Mouse (Mus musculus) adrenal gland, adult 2 months (tissue): Measurements from ENCODE around the gene Serpina5. TPM values are rescaled to one million over a fixed set of nuclear protein-coding genes. Genes with fewer than 3 reads are reported as not detected.
"Not testable (repeated sequence)": the region's sequence is repeated elsewhere in the genome, so short reads cannot be mapped to it uniquely, and the experiment has no call there.

Source experiments
- DNase-seq: peaks from one replicate; pipeline ENCODE4 v3.0.0; 2021
- long read RNA-seq: library from polyadenylated mRNA; stranded (forward); transcript quantifications from one replicate; pipeline ENCODE4 v2.0.0, GENCODE M21; 2021
- polyA plus RNA-seq: library from polyadenylated mRNA; depleted of rRNA; stranded (reverse); fragments of >200 nt; gene quantifications from 2 replicates; pipeline ENCODE4 v1.2.3, GENCODE M21; 2012; rRNA removed
- total RNA-seq, 2 experiments: library from RNA; stranded (reverse); gene quantifications; 2 replicates each; pipeline ENCODE4 v1.2.3; 2021

The Serpina5 gene
- total RNA-seq = under 1 TPM in 1 of 2 experiments, not detected in 1; 0.75 TPM
- polyA plus RNA-seq = not detected in 2 replicates
- long read RNA-seq = 0 reads

DNA sequence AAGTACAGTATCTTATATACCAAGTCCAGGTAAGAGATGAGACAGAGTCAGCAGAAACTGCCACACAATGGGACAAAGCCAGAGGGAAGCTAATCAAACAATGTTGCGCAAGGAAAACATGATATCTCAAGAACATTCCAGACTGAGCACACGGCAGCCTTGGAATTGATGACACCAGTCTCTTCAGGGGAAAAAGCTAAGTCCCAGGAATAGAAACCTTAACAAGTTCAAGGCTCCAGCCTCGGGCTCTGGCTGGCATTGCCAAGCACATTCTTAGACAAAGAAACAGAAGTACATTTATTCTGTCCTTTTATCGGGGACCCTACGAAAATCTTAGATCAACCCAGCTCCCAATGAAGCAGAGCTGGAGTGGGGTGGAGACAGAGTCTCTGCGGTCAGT, at the start of gene Serpina5:
Gene Serpina5 (plus strand): TSS at position 346 of the 400 bp plus-strand sequence.
- peak; percentile 11 for DNase-seq

DNA sequence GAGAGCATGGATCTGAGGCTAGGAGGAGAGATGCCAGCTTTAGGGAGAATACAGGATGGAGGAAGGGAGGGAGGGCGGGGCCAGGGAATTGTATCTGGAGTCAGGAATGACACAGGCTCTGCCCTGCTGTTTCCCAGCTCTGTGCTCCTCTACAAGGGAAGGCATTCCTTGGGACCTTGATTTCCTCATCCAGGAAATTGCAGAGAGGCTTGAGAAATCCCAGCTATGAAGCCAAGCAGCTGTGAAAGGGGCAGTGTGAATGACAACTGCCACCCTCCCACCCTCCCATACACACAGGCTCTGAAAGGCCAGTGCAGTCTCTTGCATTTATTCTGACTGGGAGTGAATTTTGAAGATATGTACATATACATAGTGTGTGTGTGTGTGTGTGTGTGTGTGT, 46.9 kb upstream of the Serpina5 start:
- no peak for DNase-seq

DNA sequence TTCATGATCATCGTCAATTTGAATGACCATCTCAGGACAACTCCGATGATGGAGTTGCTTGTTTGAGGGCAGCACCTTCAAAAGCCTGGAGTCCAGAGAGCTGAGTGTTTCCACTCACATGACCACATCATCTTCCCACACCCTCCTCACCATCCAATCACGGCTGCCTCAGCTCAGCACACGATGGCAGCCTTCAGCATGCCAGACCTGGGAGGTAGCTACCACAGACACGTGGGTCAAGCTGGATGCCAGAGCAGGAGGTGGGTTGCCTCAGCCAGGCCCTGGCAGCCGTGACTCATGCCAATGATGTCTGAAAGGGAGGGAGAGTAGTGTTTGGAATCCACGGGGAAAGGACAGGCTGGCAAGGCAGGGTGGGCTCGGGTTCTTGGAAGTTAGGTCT, 45.2 kb upstream of the Serpina5 start:
- no peak for DNase-seq

DNA sequence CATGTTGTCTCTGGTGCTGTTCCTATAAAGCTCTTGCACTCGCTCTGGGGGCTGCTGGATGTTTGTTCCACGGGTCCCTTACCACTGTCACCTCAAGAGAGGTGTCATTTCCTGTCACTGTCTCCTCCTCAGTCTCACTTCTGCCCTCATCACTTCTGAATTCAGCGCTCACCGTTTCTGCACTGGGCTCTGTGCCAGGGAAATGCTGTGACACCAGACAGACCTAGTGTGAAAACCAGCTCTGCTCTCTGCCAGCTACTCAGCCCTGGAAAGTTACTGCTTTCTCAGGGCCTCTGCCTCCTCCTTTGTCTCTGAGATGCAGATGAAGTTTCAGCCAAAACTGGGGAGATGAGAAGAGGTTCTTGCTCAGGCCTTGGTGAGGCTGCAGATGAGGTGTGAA, 43.9 kb upstream of the Serpina5 start:
- no peak for DNase-seq

DNA sequence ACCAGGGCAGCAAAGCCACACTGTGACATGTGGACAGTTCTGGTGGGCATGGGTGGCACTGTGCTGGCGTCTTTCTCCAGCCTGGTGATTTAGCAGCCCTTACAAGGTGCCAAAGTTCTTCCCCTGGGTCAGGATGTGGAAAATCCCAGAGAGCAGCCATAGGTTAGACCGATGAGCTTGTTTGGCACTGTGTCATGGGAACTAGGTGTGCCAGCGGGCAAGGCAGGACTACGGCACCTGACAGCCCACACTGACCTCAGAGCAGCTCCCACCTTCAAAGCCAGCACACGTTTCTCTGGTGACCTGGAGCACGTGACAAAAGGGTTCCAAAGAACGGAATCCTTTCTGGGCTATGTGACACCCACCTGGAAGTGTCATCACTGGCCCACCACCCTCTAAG, 43.4 kb upstream of the Serpina5 start:
- DNase-seq = no peak

DNA sequence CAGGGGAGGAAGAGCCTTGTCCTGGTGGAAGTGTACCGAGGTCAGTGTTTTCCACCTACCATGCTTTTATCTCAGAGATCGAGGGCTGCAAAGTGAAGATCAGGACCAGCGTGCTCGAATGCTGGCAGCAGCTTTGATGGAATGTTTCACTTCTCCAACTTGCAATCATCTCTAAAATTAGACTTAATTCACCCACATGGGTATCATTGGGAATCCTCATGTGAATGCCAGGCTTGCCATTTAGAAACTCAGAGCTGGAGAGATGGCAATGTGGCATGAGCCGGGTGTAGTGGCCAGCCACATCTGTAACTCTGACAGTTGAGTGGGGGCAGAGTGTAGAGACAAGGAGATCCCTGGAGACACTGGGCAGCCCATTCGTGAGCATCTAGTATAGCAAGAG, 40.8 kb upstream of the Serpina5 start:
- no peak for DNase-seq

DNA sequence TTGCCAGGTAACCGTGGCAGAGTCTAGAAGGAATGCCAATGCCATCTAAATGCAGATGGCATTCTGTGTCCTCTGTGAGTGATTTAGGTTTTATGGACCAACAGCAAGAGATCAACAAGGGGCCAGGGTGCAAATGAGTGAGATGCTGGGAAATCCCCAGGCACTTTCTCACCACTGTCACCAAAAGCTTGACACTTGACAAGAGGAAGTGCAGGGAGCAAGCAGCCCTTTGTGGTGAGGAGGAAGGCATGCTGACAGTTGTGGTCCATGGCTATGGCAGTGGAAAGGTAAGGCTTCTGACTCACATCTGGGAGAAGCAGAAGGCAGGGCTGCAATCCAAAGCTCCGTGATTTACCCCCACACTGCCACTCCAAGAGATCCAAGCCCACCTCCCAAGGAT, 39.1 kb upstream of the Serpina5 start:
- DNase-seq = no peak

DNA sequence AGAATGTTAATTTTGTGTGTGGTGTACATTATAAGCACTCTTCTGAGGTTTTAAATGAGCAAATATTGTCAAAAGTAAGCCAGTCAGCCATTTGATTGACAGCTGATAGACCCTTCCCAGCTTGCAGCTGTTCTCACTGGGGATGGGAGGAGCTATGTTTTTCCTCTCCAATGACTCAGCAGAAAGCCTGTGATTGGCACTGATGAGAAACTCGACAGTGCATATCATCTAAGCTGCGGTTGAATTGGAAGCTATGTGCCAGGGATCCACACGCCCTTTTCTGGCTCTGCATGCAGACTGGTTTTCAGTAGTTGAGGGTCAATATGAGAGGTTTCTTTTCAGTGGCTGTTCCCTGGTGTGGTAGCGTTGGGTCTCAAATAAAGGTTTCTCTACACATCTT, 36.4 kb upstream of the Serpina5 start:
- DNase-seq = no peak

DNA sequence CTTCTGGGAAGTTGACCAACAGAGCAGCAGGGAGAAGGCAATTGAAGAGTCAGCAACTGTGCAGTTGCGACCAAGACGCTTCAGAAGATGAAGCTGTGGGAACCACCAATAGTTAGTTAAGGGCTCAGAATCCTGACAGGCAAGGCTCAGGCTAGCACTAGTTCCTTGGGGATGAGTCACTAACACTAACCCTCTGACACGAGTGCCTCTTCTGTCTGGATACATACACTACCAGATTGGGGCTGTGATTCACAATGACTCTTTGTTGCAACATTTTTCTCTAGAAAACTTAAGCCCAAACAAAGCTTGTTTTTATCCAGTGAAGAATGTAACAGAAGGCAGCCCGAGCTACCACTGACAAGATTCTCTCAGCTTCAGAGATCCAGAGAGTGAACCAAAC, 35.9 kb upstream of the Serpina5 start:
- peak; percentile 32 for DNase-seq

DNA sequence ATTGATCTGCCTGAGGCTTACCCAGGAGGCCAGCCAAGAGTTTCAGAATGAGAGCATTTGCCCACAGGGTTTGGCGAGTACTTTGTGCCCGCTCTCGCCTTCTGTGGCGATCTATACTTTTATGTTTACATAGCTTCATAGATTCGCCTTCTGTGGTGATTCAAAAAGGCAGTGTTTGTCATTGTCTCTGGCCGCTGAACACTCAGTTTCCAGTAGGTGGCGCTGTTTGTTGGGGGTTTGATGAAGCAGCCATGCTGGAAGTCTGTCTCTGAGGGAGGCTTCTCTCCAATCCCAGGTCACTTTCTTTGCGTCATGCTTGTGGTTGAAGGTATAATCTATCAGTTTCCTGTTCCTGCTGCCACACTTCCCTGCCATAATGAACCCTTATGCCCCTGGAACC, 34.7 kb upstream of the Serpina5 start:
- peak; percentile 72 for DNase-seq

DNA sequence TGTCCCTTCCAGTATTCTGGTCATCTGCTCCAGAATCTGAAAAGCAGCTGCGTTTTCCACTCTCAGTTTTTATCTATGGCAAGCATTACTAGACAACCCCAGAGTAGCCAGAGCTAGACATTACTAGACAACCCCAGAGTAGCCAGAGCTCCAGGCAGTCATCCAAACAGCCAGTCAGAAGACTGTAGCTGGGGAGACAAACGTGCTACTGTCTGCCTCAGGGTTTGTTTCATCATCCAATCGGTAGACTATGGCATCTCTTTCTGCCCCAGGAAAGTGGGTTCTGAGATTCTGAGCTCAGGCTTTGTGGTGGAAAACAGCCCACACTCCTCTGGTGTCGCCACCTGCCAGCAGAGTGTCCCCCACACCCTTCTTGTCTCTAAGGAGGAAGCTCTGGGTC, 33.4 kb upstream of the Serpina5 start:
- peak; percentile 78 for DNase-seq

DNA sequence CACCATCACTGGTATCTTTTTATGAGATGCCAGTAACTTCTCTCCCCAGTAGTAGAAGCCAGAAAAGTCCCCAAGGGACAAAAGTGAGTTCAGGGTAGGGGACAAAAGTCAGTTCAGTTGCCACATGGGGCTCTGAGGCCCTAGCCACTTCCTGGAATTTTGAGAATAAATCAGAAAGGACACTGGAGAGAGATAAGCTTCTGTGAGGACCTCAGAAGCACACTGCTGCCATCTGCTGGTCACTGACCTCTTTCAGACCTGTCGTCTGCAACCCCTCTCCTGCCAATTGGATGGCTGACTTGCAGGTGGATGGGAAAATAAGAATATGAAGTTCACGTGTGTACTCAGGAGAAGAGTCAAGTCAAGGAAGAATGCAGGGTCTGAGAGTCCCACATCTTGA, 31.3 kb upstream of the Serpina5 start:
- DNase-seq = peak; percentile 74

DNA sequence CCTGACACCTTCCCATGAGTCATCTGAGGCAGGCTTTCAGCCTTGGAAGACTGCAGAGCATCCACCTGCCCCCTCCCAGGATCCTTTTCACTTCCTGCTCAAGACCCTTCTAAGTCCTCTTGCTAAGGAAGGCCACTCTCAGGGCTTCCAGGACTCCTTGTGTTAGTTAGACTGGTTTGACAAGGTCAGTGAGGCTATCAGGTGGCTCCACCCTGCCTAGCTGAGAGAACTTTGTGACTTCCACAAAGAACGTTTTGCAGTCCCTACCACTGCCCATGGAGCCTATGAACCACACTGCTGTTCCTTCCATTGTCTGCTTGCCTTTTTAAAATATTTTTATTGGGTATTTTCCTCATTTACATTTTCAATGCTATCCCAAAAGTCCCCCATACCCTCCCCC, 29.2 kb upstream of the Serpina5 start:
- no peak for DNase-seq

DNA sequence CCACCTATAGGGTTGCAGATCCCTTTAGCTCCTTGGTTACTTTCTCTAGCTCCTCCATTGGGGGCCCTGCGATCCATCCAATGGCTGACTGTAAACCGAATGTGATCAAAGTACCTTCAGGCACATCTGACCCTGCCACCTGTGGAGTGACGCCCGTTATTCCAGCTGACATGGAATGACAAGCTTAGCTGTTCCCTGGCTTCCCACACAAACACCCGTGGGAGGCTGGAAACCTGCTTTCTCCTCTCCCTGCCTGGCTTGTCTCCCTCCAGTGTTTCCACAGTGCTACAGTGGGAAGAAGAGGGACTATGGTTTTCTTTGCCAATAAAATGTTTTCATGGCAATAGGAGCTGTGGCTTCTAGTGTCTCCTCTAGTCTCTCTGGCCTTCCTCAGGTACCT, 28.6 kb upstream of the Serpina5 start:
- DNase-seq = no peak

DNA sequence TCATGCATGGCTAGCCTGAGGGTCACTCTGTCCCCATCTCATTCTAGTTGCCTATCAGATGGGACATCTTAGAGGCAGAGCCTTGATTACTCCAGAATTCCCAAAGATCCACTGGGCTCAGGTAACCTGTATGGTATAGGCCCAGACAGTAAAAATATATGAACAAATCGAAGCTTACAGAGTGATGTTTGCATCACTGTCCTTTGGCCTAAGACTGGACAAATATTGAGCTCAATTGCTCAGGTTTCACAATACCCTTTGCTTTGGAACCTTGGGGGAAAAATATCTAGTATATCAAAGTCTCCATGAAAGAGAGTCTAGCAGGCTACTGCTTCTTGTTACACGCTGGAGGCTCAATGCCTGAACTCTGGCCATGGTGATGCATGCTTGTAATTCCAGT, 10.8 kb upstream of the Serpina5 start:
- no peak for DNase-seq

DNA sequence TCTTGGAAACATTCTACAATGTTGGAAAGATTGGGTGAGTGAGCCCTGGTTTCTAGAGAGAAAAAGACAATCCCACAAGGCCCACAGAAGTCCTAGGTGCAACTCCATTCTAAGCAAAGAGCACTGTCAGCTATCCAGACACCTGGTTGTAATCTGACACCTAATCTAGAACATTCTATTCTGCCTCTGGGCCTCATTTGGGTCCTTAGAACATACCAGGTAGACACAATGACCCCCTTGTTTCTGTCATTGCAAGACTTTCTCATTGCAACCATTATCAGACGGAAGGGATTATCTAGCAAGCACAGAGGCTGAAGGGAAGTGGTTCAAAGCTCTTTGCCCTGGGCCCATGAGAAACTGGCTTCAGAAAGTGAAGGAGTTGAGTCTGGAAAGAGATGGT, 9.6 kb upstream of the Serpina5 start:
- DNase-seq = no peak

DNA sequence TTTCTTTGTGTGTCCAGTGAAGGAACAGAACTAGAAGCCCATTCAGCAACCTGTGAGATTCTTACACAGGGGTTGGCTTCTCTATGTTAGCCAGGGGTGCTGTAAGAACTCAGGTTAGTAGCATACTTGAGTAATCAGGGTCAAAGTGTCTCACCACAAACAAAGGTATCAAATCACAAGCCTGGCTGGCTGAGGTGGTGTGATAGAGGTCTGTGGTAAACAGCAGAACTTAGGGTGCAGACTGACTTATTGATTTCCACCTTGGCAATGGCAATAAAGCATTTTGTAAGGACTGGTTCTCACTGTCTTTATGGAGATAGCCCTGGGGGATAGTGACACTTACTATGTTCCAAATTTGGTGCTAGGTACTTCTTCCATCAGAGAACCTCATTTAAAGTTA, 4.9 kb downstream of the Serpina5 start:
- no peak for DNase-seq

DNA sequence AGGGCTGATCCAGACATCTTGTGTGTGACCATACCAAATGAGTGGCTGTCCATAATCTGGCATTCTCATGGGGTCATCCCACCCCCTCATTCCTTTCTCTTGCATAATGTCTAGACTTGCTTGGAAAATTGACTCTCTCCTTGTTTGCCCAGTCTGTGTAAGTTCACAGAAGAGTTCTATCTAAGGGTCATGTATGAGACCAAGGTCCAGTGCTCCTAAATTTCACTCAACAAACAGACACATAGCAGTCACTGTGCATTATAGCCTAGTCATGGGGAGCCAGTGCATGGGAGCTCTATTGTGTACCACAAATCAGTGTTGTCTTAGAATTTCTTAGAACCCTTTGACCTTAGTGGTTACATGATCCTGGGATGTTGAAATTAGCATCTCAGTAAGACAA, 6.0 kb downstream of the Serpina5 start:
- no peak for DNase-seq

DNA sequence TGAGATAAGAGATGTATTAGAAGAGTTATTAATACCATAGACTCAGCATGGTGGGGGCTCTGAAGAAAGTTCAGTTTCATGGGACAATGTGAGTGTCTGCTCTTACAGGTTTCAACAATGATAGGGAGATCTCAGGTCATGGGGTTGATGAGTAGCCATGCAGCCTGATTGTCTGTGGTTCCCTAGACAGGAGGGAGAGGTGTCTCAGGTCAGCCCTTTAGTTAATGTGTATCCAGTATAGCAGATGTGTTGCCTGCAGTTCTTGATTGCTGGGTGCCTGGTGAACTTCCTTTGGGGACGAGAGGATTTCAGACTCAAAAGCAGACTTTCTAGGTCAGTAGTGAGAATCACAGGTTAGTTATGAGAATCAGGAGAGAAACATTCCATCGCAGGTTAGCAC, 7.6 kb downstream of the Serpina5 start:
- no peak for DNase-seq

DNA sequence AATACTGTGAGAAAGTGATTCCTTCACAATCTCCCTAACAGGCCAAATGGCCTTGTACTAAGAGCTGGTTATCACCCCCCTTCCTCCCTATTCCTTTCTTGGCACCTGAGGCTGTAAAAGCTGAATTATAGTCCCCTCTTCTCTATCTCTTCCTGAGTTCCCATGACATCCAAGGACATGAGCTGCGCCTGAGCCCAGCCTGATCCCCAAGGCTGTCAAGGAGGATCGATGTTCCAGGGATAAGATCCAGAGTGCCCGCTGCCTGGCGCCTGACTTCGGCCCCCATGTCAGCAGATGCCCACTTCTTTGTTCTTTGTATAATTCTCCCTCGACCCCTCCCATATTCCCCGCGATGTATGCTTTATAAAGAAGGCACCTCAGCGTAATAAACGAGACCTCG, 11.4 kb downstream of the Serpina5 start, which contains the start of gene Serpina3a:
Gene Serpina3a (plus strand): TSS at position 392 of the 400 bp plus-strand sequence.
- DNase-seq = not testable (repeated sequence)

DNA sequence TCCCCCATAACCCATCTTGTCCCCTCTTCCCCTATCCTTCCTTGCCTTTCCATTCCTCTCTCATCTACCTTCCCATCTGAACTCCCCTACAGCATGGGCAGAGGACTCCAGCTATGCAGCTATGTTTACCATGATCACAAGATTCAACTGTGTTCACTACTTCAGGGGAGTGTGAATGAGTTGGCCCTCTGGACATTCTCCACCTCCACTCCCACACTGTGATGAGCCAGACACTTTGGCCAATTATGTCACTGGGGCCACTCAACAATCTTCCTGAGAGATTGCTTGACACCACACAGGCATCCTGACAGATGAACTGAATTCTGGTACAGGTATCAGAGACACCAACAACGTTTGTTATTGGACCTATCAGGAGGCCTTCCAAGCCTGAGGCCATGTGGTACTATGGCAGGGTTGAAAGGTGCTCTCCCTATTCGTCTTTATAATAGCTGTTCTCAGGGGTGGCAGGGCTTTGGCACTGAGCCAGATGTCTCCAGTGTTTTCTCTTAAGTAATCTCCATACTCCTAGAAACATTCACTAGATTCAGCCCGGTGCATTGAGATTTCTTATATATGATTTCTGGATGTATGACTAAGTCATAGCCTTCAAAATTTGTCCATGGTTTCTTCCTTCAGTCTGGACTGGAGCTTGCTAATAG, 14.1 kb downstream of the Serpina5 start:
- no peak for DNase-seq

DNA sequence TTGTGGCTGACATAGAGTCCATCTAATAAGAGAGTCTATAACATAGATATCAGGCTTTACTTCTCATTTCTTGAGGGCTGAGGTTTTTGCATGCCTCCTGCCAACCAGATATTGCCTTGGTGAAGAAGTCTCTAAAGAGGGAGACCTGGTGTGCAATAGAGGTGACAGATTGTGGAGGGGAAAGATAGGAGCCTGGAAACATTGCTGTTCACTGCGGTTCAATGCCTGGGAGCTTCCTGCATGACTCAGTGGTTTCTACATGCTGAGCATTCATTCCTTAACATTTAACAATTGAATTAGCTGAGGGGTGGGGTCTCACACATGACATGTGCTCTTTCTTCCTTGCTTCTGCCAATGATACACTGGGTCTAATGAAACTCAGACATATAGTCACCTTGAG, 22.2 kb downstream of the Serpina5 start:
- no peak for DNase-seq

DNA sequence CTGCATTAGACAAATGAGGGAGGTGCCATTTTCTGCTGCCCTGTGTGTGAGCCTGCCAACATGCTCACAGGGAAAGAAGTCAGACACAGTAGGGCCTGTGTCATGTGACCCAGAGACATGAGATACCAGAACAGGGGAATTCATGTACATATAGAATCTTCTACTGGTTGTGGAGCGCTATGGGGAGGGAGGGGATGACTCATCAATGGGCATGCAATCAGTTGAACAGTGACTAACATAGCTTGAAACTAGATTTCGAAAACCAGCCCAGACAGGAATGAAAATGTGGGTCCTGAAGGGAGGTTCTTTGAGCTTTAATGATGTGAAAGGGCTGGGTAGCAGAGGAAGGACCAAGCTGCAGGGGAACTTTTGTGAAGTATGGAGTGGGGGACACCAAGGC, 23.1 kb downstream of the Serpina5 start:
- peak; percentile 18 for DNase-seq

DNA sequence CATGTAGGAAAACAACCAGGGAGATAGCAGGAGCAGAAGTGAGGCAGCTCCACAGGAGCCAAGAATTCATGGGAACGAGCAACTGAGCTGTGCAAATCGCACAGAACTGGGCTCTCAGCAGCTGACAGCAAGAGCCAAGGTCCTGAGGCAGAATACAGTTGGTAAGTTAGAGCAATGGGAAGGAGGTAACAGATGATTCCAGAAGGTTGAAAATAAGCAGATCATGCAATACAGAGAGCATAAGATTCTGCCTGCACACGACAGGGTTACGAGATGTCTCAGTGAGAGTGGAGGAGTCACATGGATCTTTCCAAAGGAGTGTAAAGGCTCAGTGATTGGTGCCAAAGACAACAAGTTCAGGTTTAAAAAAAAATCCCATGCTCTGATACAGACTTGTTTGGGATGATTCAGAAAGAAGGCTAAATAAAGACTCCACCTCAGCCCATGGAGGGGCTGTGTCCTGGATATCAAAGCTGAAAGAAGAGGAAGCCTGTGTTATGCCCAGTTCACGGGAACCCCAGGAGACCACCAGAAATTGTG, 24.2 kb downstream of the Serpina5 start:
- DNase-seq = no peak
